Mouse (Mus musculus): ENCODE measurements around the gene Olfr434.
"Not testable (repeated sequence)": the region's sequence is repeated elsewhere in the genome, so short reads cannot be mapped to it uniquely, and the experiment has no call there.

The Olfr434 gene

GRCm38 (mm10) chr6:43212873-43213272 lies at the start of gene Olfr434:
Olfr434 (plus strand) TSS chr6:43213021.
- not testable (repeated sequence) for DNase-seq (ENCODE audit: low spot score)

DNA sequence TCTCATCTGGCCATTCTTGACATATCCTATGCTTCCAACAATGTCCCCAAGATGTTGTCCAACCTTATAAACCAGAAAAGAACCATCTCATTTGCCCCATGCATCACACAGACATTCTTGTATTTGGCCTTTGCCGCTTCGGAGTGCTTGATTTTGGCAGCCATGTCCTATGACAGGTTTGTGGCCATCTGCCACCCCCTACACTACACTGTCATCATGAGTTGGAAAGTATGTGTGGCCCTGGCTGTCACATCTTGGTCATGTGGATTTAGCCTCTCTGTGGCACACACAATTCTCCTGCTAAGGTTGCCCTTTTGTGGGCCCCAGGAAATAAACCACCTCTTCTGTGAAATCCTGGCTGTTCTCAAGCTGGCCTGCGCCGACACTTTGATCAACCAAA lies 45.6 kb upstream of the Olfr434 start:
- DNase-seq (ENCODE audit: low spot score) = no peak

GRCm38 (mm10) chr6:43171840-43172239 lies 41.0 kb upstream of the Olfr434 start, which contains the start of gene Olfr13:
Olfr13 (plus strand) TSS chr6:43172140.
- no peak for DNase-seq (ENCODE audit: low spot score)

GRCm38 (mm10) chr6:43178129-43178528 lies 34.7 kb upstream of the Olfr434 start:
- DNase-seq (ENCODE audit: low spot score) = no peak

GRCm38 (mm10) chr6:43178584-43179501 lies 34.0 kb upstream of the Olfr434 start:
- no peak for DNase-seq (ENCODE audit: low spot score)

DNA sequence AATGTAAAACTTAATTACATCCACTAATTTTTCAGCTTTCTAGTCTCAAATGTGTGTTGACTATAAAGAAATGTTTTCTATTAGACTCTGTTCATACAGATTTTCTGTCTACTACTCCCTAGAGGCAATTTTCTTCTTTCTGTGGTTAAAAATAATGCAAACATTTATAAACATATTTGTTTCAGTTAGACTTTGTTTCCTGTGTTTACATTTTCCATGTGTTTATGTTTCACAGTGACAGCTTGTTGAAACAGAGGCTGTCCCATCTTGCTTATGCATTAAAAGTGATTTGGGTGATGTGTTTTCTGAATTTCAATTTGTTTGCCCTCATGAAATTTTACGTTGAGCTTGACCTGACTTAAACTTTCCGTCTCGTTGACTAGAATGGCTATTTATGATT lies 21.8 kb upstream of the Olfr434 start:
- DNase-seq (ENCODE audit: low spot score) = no peak

- no peak for DNase-seq (ENCODE audit: low spot score)
These were observed 16.0 kb upstream of the Olfr434 start, which contains the start of gene Olfr435 for GRCm38 (mm10) chr6:43196781-43197180. Olfr435 (plus strand) TSS chr6:43197146.

GRCm38 (mm10) chr6:43198094-43198493 lies 14.7 kb upstream of the Olfr434 start:
- no peak for DNase-seq (ENCODE audit: low spot score)

DNA sequence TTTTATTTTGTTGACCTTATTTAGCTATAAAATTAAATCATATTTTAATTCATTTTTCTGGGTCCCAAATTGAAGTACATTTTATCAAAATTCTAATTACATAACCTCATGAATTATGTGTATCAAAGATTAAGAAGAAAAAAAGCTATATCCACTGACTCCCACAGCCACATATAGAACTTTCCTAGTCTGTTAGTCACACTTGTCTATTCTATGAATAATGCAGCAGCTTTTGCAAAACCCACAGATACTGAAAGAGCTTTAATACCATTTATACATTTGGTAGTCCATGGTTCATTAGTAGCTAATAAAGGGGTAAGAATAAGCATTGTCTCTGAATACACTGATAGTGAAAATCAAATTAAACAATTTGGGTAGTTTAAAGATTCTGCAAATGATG lies 10.0 kb upstream of the Olfr434 start:
- no peak for DNase-seq (ENCODE audit: low spot score)

GRCm38 (mm10) chr6:43205355-43205754 lies 7.5 kb upstream of the Olfr434 start:
- no peak for DNase-seq (ENCODE audit: low spot score)

GRCm38 (mm10) chr6:43231255-43231654 lies 18.4 kb downstream of the Olfr434 start, which contains the start of gene Olfr47:
Olfr47 (plus strand) TSS chr6:43231529.
- DNase-seq (ENCODE audit: low spot score) = not testable (repeated sequence)

GRCm38 (mm10) chr6:43242061-43242460 lies 29.2 kb downstream of the Olfr434 start:
- DNase-seq (ENCODE audit: low spot score) = no peak

- DNase-seq (ENCODE audit: low spot score) = no peak
These were observed 34.6 kb downstream of the Olfr434 start for GRCm38 (mm10) chr6:43247396-43247795.

DNA sequence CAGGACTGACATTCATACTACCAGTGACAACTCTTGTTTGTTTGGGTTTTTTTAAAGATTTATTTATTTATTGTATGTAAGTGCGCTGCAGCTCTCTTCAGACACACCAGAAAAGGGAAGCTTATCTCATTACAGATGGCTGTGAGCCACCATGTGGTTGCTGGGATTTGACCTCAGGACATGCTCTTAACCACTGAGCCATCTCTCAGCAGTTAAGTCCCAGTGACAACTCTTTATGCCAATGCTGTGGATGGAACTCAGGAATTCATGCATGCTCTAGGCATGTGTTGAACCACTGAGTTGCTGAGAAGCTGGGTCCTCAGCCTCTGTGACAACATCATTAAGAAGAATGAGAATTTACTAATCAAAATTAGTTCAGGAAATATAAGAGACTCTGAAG lies 40.2 kb downstream of the Olfr434 start:
- DNase-seq (ENCODE audit: low spot score) = no peak

DNA sequence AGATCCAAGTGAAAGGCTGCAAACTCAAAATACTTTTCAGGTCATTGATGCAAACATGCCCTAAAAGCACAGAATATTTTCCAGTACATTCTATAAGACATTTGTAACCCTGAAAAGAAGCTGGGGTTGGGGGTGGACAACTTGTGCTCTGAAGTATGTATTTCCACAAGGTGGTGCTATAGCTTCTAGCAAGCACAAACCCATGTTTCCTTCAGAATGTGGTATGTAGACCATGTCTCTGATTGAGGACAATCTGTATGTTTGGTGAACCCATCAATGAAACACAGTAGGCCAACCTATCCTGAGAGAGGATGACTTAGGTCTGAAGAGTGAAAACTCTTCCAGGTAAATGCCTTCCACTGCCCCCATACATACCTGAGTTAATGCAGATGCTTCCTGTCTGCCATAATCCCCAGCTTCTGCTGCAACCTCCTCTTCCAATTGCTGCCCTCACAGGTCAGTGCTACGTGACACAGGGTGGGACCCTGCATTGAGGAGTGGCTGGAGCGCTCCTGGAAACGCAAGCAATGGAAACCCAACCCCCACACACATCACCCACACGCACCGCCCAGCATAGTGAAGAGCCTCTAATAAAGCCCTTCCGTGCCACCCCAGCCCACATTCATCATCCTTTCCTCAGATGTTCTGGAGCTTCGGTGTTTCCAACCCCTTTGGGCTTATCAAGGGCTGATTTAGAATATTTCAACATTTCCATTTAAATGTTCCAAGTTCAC lies 41.5 kb downstream of the Olfr434 start:
- no peak for DNase-seq (ENCODE audit: low spot score)

GRCm38 (mm10) chr6:43260756-43261155 lies 47.9 kb downstream of the Olfr434 start:
- DNase-seq (ENCODE audit: low spot score) = no peak

DNA sequence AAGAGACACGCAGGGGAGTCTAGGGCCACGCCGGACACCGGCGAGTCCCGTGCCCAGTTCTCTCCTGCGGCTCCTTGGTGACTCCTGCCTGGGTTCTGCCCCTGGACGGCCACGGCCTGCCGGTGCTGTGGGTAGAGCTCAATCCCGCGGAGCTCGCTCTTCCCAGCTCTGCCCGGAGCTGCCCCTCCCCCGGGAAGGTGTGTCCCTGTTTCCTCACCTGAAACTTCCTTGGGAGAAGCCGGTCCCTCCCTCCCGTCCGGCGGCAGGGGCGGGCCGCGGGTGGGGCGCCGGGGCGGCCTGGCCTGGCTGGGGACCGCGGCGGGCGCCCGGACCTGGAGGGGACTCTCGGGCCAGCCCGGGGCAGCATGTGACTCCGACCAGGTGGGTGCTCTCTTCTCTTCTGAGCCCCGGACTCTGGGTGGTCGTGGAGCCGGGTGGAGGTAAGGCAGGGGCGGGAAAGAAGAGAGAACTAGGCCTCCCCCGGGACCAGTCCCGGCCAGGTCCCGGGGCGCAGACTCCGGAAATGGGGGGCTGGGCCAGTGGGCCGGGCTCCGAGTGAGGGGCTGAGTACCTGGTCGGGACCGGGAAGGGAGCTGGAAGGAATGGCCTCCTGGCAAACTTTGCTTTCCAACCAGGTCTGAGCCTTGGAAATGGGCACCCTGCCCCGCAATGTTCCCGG lies 52.7 kb downstream of the Olfr434 start, which contains the start of gene Arhgef5:
Gene Arhgef5 (plus strand): TSS at position 220 of the 679 bp plus-strand sequence.
- peak; percentile 70 for DNase-seq (ENCODE audit: low spot score)

DNA sequence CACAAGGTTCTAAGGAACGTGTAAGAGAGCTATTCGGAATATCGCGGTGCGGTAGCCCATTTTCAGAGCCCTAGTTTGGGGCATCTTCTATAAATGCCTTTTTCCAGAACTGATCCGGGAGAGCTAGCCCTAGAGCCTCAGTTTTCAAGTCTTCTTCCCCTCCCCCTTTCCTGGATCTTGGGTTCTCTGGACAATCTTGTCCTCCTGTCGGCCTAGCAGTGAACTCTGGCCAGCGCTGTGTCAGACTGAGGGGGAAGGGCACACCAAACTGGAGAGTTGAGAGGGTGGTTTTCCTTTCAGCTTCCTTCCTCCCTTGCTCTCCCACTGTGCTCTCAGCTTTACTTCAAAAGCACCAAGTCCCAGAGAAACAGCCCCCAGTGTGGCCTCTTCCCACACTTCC lies 53.5 kb downstream of the Olfr434 start:
- peak; percentile 47 for DNase-seq (ENCODE audit: low spot score)
